Mouse (Mus musculus): ENCODE data around the gene Tomm7. TPM values are rescaled to one million over a fixed set of nuclear protein-coding genes. Genes with fewer than 3 reads are reported as not detected.

Gene Tomm7
- polyA plus RNA-seq, 1 experiment from 2014 or later = 141 TPM

DNA sequence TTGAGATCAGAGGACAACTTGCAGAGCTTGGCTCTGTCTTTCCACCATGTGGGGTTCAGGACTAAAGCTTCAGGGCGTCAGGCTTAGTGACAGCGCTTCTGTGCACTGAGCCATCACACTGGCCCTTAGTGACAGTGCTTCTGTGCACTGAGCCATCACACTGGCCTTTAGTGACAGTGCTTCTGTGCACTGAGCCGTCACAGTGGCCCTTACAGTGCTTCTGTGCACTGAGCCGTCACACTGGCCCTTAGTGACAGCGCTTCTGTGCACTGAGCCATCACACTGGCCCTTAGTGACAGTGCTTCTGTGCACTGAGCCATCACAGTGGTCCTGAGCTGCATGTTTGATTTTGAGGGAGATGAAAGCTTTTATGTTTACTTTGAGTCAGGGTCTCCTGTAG is 29.1 kb downstream of the Tomm7 start:
- Histone ChIP-seq H3K4me1 (replicated peaks) (no peaks in the 10 kb centered on the region), H3K4me3 (replicated peaks) (no peak overlapping the region), H3K36me3 (peaks cover 92% of the 10 kb centered on the region), H3K4me2 (no peak overlapping the region), H3K27ac (no peak overlapping the region), H3K9me3 (peaks cover 12% of the 10 kb centered on the region), H3K9ac (replicated peaks) (no peak overlapping the region), H3K27me3 (no peaks in the 10 kb centered on the region)
- ATAC-seq (ENCODE audit: insufficient number of reproducible peaks, insufficient read depth, low FRiP score, low TSS enrichment, low read depth) = no peak
- WGBS = 91% methylated on average over 5 of the region's 5 CpGs

DNA sequence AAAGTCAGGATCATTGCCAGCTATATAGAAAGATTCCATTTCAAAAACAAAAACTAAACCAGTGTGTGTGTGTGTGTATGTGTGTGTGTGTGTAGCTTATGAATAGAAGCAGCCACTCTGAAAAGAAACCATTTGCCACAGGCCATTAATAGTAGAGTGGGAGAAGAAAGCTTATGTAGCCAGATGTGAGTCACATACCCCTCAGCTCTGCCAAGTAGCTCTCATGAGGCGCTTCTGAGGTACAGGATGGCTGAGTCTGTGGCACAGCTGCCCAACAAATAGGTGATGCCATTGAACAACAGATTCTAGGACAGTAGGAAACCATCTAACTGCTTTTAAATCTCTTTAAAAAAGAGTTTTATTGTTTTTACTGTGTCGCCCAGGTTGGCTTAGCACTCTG is 51.2 kb downstream of the Tomm7 start:
- Histone ChIP-seq H3K9ac (replicated peaks) (no peak overlapping the region), H3K4me3 (replicated peaks) (no peak overlapping the region), H3K27me3 (no peaks in the 10 kb centered on the region), H3K27ac (no peak overlapping the region), H3K4me2 (no peak overlapping the region), H3K9me3 (no peaks in the 10 kb centered on the region), H3K4me1 (replicated peaks) (peaks cover 7% of the 10 kb centered on the region; the same call in 1 of the 2 replicates), H3K36me3 (peaks cover 60% of the 10 kb centered on the region)
- WGBS = 90% methylated on average over 2 of the region's 2 CpGs
- ATAC-seq (ENCODE audit: insufficient number of reproducible peaks, insufficient read depth, low FRiP score, low TSS enrichment, low read depth) = no peak

DNA sequence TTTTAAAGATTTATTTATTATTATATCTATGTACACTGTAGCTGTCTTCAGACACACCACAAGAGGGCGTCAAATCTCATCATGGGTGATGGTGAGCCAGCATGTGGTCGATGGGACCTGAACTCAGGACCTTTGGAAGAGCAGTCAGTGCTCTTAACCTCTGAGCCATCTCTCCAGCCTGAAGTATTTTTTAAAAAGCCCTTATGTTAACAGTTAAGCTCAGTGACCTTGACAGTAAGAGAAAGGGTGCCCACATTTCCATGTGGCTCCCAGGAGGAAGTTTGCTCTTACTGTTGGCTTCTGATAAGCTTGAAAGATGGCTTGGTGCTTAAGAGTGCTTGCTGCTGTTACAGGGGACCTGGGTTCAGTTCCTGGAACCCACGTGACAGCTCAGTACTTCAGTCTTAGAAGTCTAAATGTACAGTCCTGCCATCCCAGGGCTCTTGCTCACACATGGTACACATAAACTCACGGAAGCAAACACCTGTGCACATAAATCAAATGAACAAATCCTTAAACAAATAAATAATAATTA is 54.8 kb downstream of the Tomm7 start:
- peaks cover 31% of the 10 kb centered on the region for H3K36me3 ChIP-seq
- H3K4me3 ChIP-seq (replicated peaks) = no peak overlapping the region
- no peak overlapping the region for H3K4me2 ChIP-seq
- ATAC-seq (ENCODE audit: insufficient number of reproducible peaks, insufficient read depth, low FRiP score, low TSS enrichment, low read depth) = no peak
- WGBS = 79% methylated on average over 4 of the region's 4 CpGs
- H3K27ac ChIP-seq = no peak overlapping the region
- H3K27me3 ChIP-seq = no peaks in the 10 kb centered on the region
- no peak overlapping the region for H3K9ac ChIP-seq (replicated peaks)
- peaks cover 7% of the 10 kb centered on the region; the same call in 1 of the 2 replicates for H3K4me1 ChIP-seq (replicated peaks)
- peaks cover 3% of the 10 kb centered on the region; the same call in 1 of the 2 replicates for H3K9me3 ChIP-seq

Other genes with a start within 250 kb of the Tomm7 start
- 63.0 and 65.7 TPM in 2 replicates for gene Srpk2, start 159.5 kb downstream of the Tomm7 start, polyA plus RNA-seq (2016; fragmentation: Nextera tagmentation; extraction: Ambion mirVana)
- gene Pus7, start 60.5 kb downstream of the Tomm7 start, polyA plus RNA-seq (2016; fragmentation: Nextera tagmentation; extraction: Ambion mirVana) = 31.5 and 35.0 TPM in 2 replicates
- gene Rint1, start 56.5 kb downstream of the Tomm7 start, polyA plus RNA-seq (2016; fragmentation: Nextera tagmentation; extraction: Ambion mirVana) = 46.5 and 49.2 TPM in 2 replicates
- 40.0 and 40.8 TPM in 2 replicates for gene Fam126a, start 186.5 kb upstream of the Tomm7 start, polyA plus RNA-seq (2016; fragmentation: Nextera tagmentation; extraction: Ambion mirVana)